Mouse (Mus musculus) R1 (cell line): Measurements from ENCODE around the gene Ramac.

Experiments used
- DNase-seq: peaks from one replicate; pipeline ENCODE4 v3.0.0-alpha.2; 2018; ENCODE audit warnings: low read depth, low spot score

Ramac gene

GRCm38 (mm10) chr7:81777667-81778218, 15.0 kb downstream of the Ramac start:
- no peak for DNase-seq

DNA sequence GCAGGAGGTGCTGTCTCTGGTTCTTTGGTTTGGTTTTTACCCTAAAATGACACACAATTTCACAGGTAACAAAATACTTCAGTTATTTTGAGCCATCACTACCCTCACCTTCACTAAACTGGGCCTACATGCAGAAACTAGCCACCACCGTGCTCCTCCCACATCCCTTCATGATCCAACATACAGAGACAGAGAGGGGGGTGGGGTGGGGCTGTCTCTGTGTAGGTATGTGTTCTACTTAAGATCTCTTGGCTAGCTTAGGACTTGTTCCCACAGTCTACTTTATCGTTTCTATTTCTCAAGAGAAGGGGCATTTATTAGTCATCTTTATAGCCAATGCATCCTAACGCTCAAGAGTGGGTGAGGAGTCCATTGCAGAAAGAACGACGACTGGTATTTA, 25.8 kb downstream of the Ramac start:
- peak; percentile 30 for DNase-seq

DNA sequence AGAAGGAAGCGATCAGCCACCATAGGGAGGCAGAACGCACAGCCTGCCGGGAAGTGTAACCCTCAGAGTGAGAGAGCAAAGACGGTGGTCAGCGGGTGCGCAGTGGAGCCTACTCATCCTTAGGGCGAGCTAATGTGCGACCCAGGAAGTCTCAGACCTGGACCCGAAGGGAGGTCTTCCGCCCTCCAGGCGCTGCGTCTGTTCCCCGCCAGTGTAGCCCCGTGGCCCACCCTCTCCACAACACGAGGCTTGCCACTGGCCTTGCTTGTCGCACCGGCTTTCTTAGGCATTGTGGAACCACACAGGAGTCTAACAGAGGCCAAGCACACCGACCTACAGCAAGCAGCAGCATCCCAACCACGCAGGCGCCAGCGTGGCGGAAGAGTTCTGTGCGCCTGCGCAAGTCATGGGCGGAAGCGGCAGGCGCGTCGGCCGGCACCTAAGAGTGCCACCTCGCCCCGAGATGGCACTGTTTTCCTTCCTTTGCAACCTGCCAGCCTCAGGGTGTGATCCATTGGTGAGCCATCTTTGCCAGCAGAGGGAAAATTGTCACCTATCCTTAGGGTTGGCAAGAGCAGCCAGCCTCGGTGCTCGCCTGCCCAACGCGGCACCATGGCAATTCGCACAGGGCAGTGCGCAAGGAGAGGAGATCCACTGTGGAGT, 26.5 kb downstream of the Ramac start, which contains the start of gene 3110040N11Rik:
TSS of gene 3110040N11Rik (minus strand) at position 384 of the 663 bp plus-strand sequence.
- DNase-seq: peak; percentile 93

DNA sequence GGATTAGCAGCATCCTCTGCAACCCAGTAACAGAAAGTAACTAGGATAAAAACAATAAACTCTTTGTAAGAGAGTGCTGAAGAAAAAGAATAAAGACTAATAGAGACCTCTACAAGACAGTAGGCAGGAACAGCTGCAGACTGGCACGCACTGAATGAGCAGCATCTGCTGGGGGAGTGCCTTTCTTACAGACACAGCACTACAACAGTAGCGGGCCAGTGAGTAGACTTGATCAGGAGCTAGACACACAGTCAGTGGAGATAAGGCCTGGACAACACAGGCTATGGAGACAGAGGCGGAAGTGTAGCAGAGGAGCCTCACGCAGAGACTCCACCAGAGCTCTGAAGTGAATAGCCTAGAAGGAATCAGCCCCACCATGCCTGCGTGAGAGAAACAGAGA, 43.3 kb downstream of the Ramac start:
- no peak for DNase-seq
